Mouse (Mus musculus): ENCODE results near the gene Tex33. TPM values are rescaled to one million over a fixed set of nuclear protein-coding genes. Genes with fewer than 3 reads are reported as not detected.
"Not testable (repeated sequence)": the region's sequence is repeated elsewhere in the genome, so short reads cannot be mapped to it uniquely, and the experiment has no call there.

The Tex33 gene
- polyA plus RNA-seq, 1 experiment from 2014 or later: not detected

- no peaks in the 10 kb centered on the region for H3K36me3 ChIP-seq (ENCODE audit: control insufficient read depth, insufficient read depth, low read length)
- H3K4me2 ChIP-seq: no peak overlapping the region
- H3K4me1 ChIP-seq (ENCODE audit: control insufficient read depth, insufficient read depth, low read length): no peaks in the 10 kb centered on the region
- no peak overlapping the region for H3K4me3 ChIP-seq (ENCODE audit: low read depth, low read length)
- H3K9me3 ChIP-seq (replicated peaks; ENCODE audit: control insufficient read depth, low read length): no peaks in the 10 kb centered on the region
- no peak overlapping the region for H3K9ac ChIP-seq (ENCODE audit: low read depth, low read length)
- H3K27me3 ChIP-seq (ENCODE audit: control insufficient read depth, insufficient read depth, low read length): no peaks in the 10 kb centered on the region
- no peak overlapping the region for H3K27ac ChIP-seq (ENCODE audit: low read depth, low read length)
- no peak for ATAC-seq (replicated peaks; ENCODE audit: insufficient number of reproducible peaks, low FRiP score, low TSS enrichment)
- WGBS (ENCODE audit: insufficient replicate concordance): 3% methylated on average over 1 of the region's 1 CpGs
These were observed 40.8 kb downstream of the Tex33 start for GRCm38 (mm10) chr15:78354958-78355357.

- no peak overlapping the region for H3K9ac ChIP-seq (ENCODE audit: low read depth, low read length)
- H3K4me3 ChIP-seq (ENCODE audit: low read depth, low read length): no peak overlapping the region
- no peaks in the 10 kb centered on the region for H3K36me3 ChIP-seq (ENCODE audit: control insufficient read depth, insufficient read depth, low read length)
- H3K4me1 ChIP-seq (ENCODE audit: control insufficient read depth, insufficient read depth, low read length): no peaks in the 10 kb centered on the region
- WGBS (ENCODE audit: insufficient replicate concordance): 47% methylated on average over 3 of the region's 3 CpGs
- no peaks in the 10 kb centered on the region for H3K27me3 ChIP-seq (ENCODE audit: control insufficient read depth, insufficient read depth, low read length)
- H3K9me3 ChIP-seq (replicated peaks; ENCODE audit: control insufficient read depth, low read length): no peaks in the 10 kb centered on the region
- H3K4me2 ChIP-seq: no peak overlapping the region
- no peak overlapping the region for H3K27ac ChIP-seq (ENCODE audit: low read depth, low read length)
- no peak for ATAC-seq (replicated peaks; ENCODE audit: insufficient number of reproducible peaks, low FRiP score, low TSS enrichment)
These were observed 44.0 kb downstream of the Tex33 start for GRCm38 (mm10) chr15:78351586-78352165.

GRCm38 (mm10) chr15:78344567-78344966 is 51.1 kb downstream of the Tex33 start:
- no peak overlapping the region for H3K4me2 ChIP-seq
- H3K9me3 ChIP-seq (replicated peaks; ENCODE audit: control insufficient read depth, low read length): no peaks in the 10 kb centered on the region
- ATAC-seq (replicated peaks; ENCODE audit: insufficient number of reproducible peaks, low FRiP score, low TSS enrichment): no peak
- WGBS (ENCODE audit: insufficient replicate concordance): 87% methylated on average over 3 of the region's 3 CpGs
- H3K4me3 ChIP-seq (ENCODE audit: low read depth, low read length): no peak overlapping the region
- H3K27me3 ChIP-seq (ENCODE audit: control insufficient read depth, insufficient read depth, low read length): no peaks in the 10 kb centered on the region
- H3K27ac ChIP-seq (ENCODE audit: low read depth, low read length): no peak overlapping the region
- H3K9ac ChIP-seq (ENCODE audit: low read depth, low read length): no peak overlapping the region
- no peaks in the 10 kb centered on the region for H3K36me3 ChIP-seq (ENCODE audit: control insufficient read depth, insufficient read depth, low read length)
- no peaks in the 10 kb centered on the region for H3K4me1 ChIP-seq (ENCODE audit: control insufficient read depth, insufficient read depth, low read length)

- Histone ChIP-seq H3K27me3 (ENCODE audit: control insufficient read depth, insufficient read depth, low read length) (no peaks in the 10 kb centered on the region), H3K36me3 (ENCODE audit: control insufficient read depth, insufficient read depth, low read length) (no peaks in the 10 kb centered on the region), H3K9ac (ENCODE audit: low read depth, low read length) (no peak overlapping the region), H3K9me3 (replicated peaks; ENCODE audit: control insufficient read depth, low read length) (no peaks in the 10 kb centered on the region), H3K27ac (ENCODE audit: low read depth, low read length) (no peak overlapping the region), H3K4me3 (ENCODE audit: low read depth, low read length) (no peak overlapping the region), H3K4me1 (ENCODE audit: control insufficient read depth, insufficient read depth, low read length) (no peaks in the 10 kb centered on the region), H3K4me2 (no peak overlapping the region)
- 13% methylated on average over 1 of the region's 1 CpGs for WGBS (ENCODE audit: insufficient replicate concordance)
- no peak for ATAC-seq (replicated peaks; ENCODE audit: insufficient number of reproducible peaks, low FRiP score, low TSS enrichment)
These were observed 52.0 kb downstream of the Tex33 start for GRCm38 (mm10) chr15:78343683-78344082.

GRCm38 (mm10) chr15:78340919-78341318 is 54.8 kb downstream of the Tex33 start:
- not testable (repeated sequence) for H3K4me2 ChIP-seq; ATAC-seq (replicated peaks; ENCODE audit: insufficient number of reproducible peaks, low FRiP score, low TSS enrichment); H3K4me1 ChIP-seq (ENCODE audit: control insufficient read depth, insufficient read depth, low read length); H3K9ac ChIP-seq (ENCODE audit: low read depth, low read length); H3K27ac ChIP-seq (ENCODE audit: low read depth, low read length); H3K9me3 ChIP-seq (replicated peaks; ENCODE audit: control insufficient read depth, low read length); H3K4me3 ChIP-seq (ENCODE audit: low read depth, low read length); H3K27me3 ChIP-seq (ENCODE audit: control insufficient read depth, insufficient read depth, low read length); H3K36me3 ChIP-seq (ENCODE audit: control insufficient read depth, insufficient read depth, low read length)
- WGBS (ENCODE audit: insufficient replicate concordance): 64% methylated on average over 6 of the region's 7 CpGs

- not testable (repeated sequence) for H3K4me2 ChIP-seq; H3K4me1 ChIP-seq (ENCODE audit: control insufficient read depth, insufficient read depth, low read length); H3K9me3 ChIP-seq (replicated peaks; ENCODE audit: control insufficient read depth, low read length); H3K9ac ChIP-seq (ENCODE audit: low read depth, low read length); H3K27ac ChIP-seq (ENCODE audit: low read depth, low read length); H3K27me3 ChIP-seq (ENCODE audit: control insufficient read depth, insufficient read depth, low read length); H3K36me3 ChIP-seq (ENCODE audit: control insufficient read depth, insufficient read depth, low read length); ATAC-seq (replicated peaks; ENCODE audit: insufficient number of reproducible peaks, low FRiP score, low TSS enrichment); H3K4me3 ChIP-seq (ENCODE audit: low read depth, low read length)
- WGBS (ENCODE audit: insufficient replicate concordance): 36% methylated on average over 7 of the region's 7 CpGs
These were observed 55.9 kb downstream of the Tex33 start for GRCm38 (mm10) chr15:78339627-78340423.

- H3K36me3 ChIP-seq (ENCODE audit: control insufficient read depth, insufficient read depth, low read length): no peaks in the 10 kb centered on the region
- H3K9me3 ChIP-seq (replicated peaks; ENCODE audit: control insufficient read depth, low read length): no peaks in the 10 kb centered on the region
- ATAC-seq (replicated peaks; ENCODE audit: insufficient number of reproducible peaks, low FRiP score, low TSS enrichment): no peak
- 79% methylated on average over 3 of the region's 3 CpGs for WGBS (ENCODE audit: insufficient replicate concordance)
- H3K4me3 ChIP-seq (ENCODE audit: low read depth, low read length): no peak overlapping the region
- H3K27me3 ChIP-seq (ENCODE audit: control insufficient read depth, insufficient read depth, low read length): no peaks in the 10 kb centered on the region
- H3K27ac ChIP-seq (ENCODE audit: low read depth, low read length): no peak overlapping the region
- no peak overlapping the region for H3K4me2 ChIP-seq
- no peaks in the 10 kb centered on the region for H3K4me1 ChIP-seq (ENCODE audit: control insufficient read depth, insufficient read depth, low read length)
- H3K9ac ChIP-seq (ENCODE audit: low read depth, low read length): no peak overlapping the region
These were observed 61.3 kb downstream of the Tex33 start for GRCm38 (mm10) chr15:78334380-78334779.

GRCm38 (mm10) chr15:78332981-78333380 is 62.7 kb downstream of the Tex33 start:
- WGBS (ENCODE audit: insufficient replicate concordance): 68% methylated on average over 6 of the region's 6 CpGs
- Histone ChIP-seq H3K4me1 (ENCODE audit: control insufficient read depth, insufficient read depth, low read length) (no peaks in the 10 kb centered on the region), H3K9me3 (replicated peaks; ENCODE audit: control insufficient read depth, low read length) (no peaks in the 10 kb centered on the region), H3K36me3 (ENCODE audit: control insufficient read depth, insufficient read depth, low read length) (no peaks in the 10 kb centered on the region), H3K4me2 (no peak overlapping the region), H3K9ac (ENCODE audit: low read depth, low read length) (no peak overlapping the region), H3K27me3 (ENCODE audit: control insufficient read depth, insufficient read depth, low read length) (no peaks in the 10 kb centered on the region), H3K4me3 (ENCODE audit: low read depth, low read length) (no peak overlapping the region), H3K27ac (ENCODE audit: low read depth, low read length) (no peak overlapping the region)
- no peak for ATAC-seq (replicated peaks; ENCODE audit: insufficient number of reproducible peaks, low FRiP score, low TSS enrichment)
